Mouse (Mus musculus): ENCODE measurements around the gene Dad1. TPM values are rescaled to one million over a fixed set of nuclear protein-coding genes. Genes with fewer than 3 reads are reported as not detected.

Dad1 gene
- polyA plus RNA-seq, 1 experiment from 2014 or later = 239 TPM

GRCm38 (mm10) chr14:54228933-54229713 is 24.8 kb downstream of the Dad1 start:
- Histone ChIP-seq H3K27me3 (ENCODE audit: low read depth, poor library complexity, severe bottlenecking) (0 out of 2 replicates have a peak, but pooled peaks cover 10% of the 10 kb centered on the region), H3K4me1 (peaks cover 53% of the 10 kb centered on the region), H3K9me3 (replicated peaks) (no peaks in the 10 kb centered on the region), H3K4me3 (peak overlapping the region; percentile 43), H3K36me3 (peaks cover under 1% of the 10 kb centered on the region; the same call in 1 of the 2 replicates), H3K27ac (no peak overlapping the region; the same call in 1 of the 2 replicates)
- 8% methylated on average over 25 of the region's 25 CpGs for WGBS
- DNase-seq (ENCODE audit: low spot score) = no peak

GRCm38 (mm10) chr14:54228501-54228900 is 25.4 kb downstream of the Dad1 start:
- 0 out of 2 replicates have a peak overlapping the region, but pooled peaks have one; percentile 66 for H3K27ac ChIP-seq
- no peaks in the 10 kb centered on the region for H3K9me3 ChIP-seq (replicated peaks)
- 11% methylated on average over 7 of the region's 7 CpGs for WGBS
- DNase-seq (ENCODE audit: low spot score) = peak; percentile 41
- 0 out of 2 replicates have a peak, but pooled peaks cover 10% of the 10 kb centered on the region for H3K27me3 ChIP-seq (ENCODE audit: low read depth, poor library complexity, severe bottlenecking)
- no peaks in the 10 kb centered on the region for H3K36me3 ChIP-seq
- H3K4me3 ChIP-seq = peak overlapping the region; percentile 43
- H3K4me1 ChIP-seq = peaks cover 50% of the 10 kb centered on the region

GRCm38 (mm10) chr14:54227911-54228451 is 25.9 kb downstream of the Dad1 start:
- H3K27ac ChIP-seq = peak overlapping the region; percentile 66; the same call in 1 of the 2 replicates
- WGBS = 1% methylated on average over 10 of the region's 10 CpGs

DNA sequence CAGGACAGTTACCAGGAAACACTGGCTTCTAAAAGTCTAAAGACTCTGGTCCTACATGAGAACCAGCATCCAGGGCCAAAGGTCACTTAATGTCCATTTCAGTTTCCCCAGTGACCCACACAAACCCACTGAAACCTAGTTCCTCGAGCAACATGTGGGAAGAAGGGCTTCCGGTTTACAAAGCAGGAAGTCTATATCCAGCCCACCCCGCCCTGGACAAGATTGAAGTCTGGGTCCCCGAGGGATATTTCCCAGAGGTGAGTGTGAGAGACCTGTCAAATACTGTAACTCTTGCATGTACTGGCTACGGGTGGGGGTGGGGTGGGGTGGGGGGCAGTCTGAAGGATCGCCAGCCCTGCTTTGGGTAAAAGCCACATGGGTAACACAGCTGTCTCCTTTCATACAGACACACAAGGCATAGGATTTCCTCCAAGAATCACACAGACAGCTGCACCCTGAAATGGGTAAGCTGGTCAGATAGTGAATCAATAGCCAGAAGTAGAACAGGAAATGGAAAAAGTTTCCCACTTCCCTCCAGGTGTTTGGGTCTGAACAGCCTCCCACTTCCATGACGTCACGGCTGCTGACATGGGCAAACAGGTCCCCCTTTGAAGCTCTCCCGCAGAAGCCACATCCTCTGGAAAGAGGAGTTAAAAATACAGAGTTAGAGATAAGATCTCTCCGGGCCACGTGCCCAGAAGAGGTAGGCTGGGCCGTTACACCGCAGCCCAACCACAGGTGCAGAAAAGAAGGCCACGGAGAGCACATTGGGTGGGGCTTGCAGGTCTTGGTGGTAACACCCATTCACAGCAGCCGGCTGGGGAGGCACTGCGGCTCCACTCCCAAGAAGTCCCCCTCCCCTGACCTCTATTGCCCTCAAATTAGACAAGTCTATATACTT is 26.7 kb downstream of the Dad1 start:
- 48% methylated on average over 16 of the region's 16 CpGs for WGBS
- Histone ChIP-seq H3K4me3 (0 out of 2 replicates have a peak overlapping the region, but pooled peaks have one; percentile 43), H3K27ac (0 out of 2 replicates have a peak overlapping the region, but pooled peaks have one; percentile 3)

More at GRCm38 (mm10) chr14:54227911-54228451, 25.9 kb downstream of the Dad1 start:
- H3K9me3 ChIP-seq (replicated peaks) = no peaks in the 10 kb centered on the region
- H3K27me3 ChIP-seq (ENCODE audit: low read depth, poor library complexity, severe bottlenecking) = 0 out of 2 replicates have a peak, but pooled peaks cover 10% of the 10 kb centered on the region
- peak overlapping the region; percentile 43 for H3K4me3 ChIP-seq
- H3K4me1 ChIP-seq = peaks cover 46% of the 10 kb centered on the region
- no peaks in the 10 kb centered on the region for H3K36me3 ChIP-seq
- DNase-seq (ENCODE audit: low spot score) = peak; percentile 84

DNA sequence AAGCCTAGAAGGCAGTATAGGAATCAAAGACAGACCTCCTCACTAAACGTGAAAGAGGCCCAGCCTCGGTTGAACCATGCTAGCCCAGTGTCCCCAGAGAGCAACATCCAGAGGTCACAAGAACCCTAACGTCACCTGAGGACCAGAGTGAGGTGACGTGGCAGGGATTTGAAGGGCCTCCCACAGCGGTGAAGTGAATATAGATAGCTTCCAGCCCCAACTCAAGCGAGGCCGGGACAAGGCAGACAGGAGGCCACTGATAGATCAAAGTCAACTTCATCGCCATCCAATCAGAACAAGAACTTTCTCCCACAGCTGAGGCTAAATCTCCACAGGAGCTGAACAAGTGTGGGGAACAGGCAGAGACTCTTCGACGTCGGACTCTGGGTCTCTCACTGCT is 28.2 kb downstream of the Dad1 start:
- H3K4me1 ChIP-seq = peaks cover 37% of the 10 kb centered on the region
- H3K27ac ChIP-seq = no peak overlapping the region
- no peak for DNase-seq (ENCODE audit: low spot score)
- H3K9me3 ChIP-seq (replicated peaks) = no peaks in the 10 kb centered on the region
- H3K27me3 ChIP-seq (ENCODE audit: low read depth, poor library complexity, severe bottlenecking) = 0 out of 2 replicates have a peak, but pooled peaks cover 10% of the 10 kb centered on the region
- WGBS = 85% methylated on average over 11 of the region's 11 CpGs
- H3K36me3 ChIP-seq = no peaks in the 10 kb centered on the region
- no peak overlapping the region for H3K4me3 ChIP-seq

More for the DNA sequence above, 26.7 kb downstream of the Dad1 start:
- H3K9me3 ChIP-seq (replicated peaks) = no peaks in the 10 kb centered on the region
- no peak for DNase-seq (ENCODE audit: low spot score)
- H3K4me1 ChIP-seq = peaks cover 41% of the 10 kb centered on the region
- H3K36me3 ChIP-seq = no peaks in the 10 kb centered on the region
- H3K27me3 ChIP-seq (ENCODE audit: low read depth, poor library complexity, severe bottlenecking) = 0 out of 2 replicates have a peak, but pooled peaks cover 10% of the 10 kb centered on the region

DNA sequence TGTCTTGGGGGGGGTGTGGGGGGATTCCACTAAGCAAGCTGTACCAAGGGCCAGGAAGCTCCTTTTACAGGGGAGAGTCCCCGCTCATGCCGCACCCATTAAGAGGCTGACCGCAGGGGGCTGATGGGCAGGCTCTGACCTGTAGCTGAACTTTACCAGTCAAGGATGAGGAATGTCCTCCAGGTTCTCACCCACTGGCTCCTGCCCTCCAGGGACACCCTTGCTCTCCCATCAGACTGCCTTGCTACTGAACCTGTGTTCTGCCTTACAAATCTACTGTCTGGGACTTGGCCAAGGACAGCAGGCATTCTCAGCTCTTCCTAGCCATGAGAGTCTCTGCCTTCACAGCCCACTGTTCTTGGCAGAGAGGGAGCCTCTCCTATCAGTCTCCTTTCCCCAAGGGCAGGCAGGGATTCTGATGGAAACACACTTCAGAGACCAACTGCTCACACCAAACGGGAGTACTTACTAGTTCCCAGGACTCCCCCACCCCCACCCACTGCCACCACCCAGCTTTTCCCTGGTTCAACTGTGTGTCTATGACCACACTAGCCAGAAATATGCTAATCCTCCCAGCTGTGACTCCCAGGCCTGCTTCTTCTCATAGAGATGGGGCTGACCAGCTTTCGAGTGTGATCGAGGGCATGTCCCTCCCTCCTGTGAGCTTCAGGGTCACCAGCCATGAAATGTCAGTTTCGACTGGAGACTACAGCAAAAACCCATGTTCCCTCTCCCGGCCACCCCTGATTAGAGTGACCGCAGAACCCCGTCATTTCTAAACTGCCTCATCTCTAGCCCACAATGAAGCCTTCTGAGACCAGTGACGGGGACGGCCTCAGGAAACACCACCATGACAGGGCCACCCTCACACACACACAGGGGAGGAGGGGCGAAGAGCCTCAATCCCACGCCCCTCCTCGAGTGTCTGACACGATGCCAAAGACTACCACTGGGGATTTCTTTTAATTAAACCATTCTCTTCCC is 29.1 kb downstream of the Dad1 start:
- peaks cover 37% of the 10 kb centered on the region for H3K4me1 ChIP-seq
- WGBS = 49% methylated on average over 16 of the region's 16 CpGs
- H3K4me3 ChIP-seq = no peak overlapping the region
- 0 out of 2 replicates have a peak, but pooled peaks cover 10% of the 10 kb centered on the region for H3K27me3 ChIP-seq (ENCODE audit: low read depth, poor library complexity, severe bottlenecking)
- no peak for DNase-seq (ENCODE audit: low spot score)
- H3K36me3 ChIP-seq = no peaks in the 10 kb centered on the region
- no peak overlapping the region for H3K27ac ChIP-seq
- H3K9me3 ChIP-seq (replicated peaks) = no peaks in the 10 kb centered on the region

GRCm38 (mm10) chr14:54224064-54224417 is 29.9 kb downstream of the Dad1 start:
- Histone ChIP-seq H3K27ac (no peak overlapping the region), H3K4me3 (no peak overlapping the region), H3K4me1 (peaks cover 40% of the 10 kb centered on the region), H3K9me3 (replicated peaks) (no peaks in the 10 kb centered on the region), H3K27me3 (ENCODE audit: low read depth, poor library complexity, severe bottlenecking) (0 out of 2 replicates have a peak, but pooled peaks cover 10% of the 10 kb centered on the region), H3K36me3 (no peaks in the 10 kb centered on the region)
- no peak for DNase-seq (ENCODE audit: low spot score)
- WGBS = 91% methylated on average over 5 of the region's 5 CpGs

DNA sequence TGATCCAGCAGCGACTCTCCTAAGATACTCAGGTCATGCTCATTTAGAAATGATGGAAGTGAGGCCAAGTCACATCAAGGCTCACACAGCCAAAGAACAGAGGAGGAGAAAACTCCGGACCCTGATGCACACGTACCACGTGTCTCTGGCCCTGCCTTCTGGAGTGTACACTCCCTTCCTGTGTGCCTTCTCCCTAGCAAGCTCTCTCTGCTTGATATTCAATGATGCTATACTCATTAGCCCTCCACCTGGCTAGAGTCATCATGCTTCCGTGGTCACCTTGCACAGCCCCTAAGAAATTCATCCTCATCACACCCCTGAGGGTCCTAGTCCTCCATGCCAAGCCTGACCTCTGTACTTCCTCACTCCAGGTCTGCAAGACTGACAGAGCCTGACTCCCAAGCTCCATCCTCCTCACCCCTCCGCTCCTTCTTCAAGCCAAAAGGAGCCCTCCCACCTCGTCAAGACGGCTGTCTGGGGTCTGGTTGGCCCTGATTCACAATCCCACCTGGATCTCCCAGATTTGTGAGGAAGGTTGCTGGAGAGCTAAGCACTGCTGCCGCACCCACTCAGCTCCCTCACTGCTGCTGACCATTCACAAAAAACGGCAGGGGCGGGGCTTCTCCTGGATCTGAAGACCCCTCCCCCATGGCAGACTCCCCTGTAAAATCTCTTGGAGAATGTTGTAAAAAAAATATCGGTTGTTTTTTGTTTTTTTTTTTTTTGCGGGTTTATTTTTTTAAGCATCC is 30.4 kb downstream of the Dad1 start:
- H3K36me3 ChIP-seq = no peaks in the 10 kb centered on the region
- no peak overlapping the region for H3K4me3 ChIP-seq
- no peaks in the 10 kb centered on the region for H3K9me3 ChIP-seq (replicated peaks)
- WGBS = 58% methylated on average over 13 of the region's 13 CpGs
- no peak overlapping the region for H3K27ac ChIP-seq
- peaks cover 40% of the 10 kb centered on the region for H3K4me1 ChIP-seq
- H3K27me3 ChIP-seq (ENCODE audit: low read depth, poor library complexity, severe bottlenecking) = 0 out of 2 replicates have a peak, but pooled peaks cover 10% of the 10 kb centered on the region
- DNase-seq (ENCODE audit: low spot score) = no peak

GRCm38 (mm10) chr14:54222289-54222727 is 31.6 kb downstream of the Dad1 start:
- WGBS = 87% methylated on average over 8 of the region's 8 CpGs
- H3K27me3 ChIP-seq (ENCODE audit: low read depth, poor library complexity, severe bottlenecking) = 0 out of 2 replicates have a peak, but pooled peaks cover 9% of the 10 kb centered on the region
- DNase-seq (ENCODE audit: low spot score) = no peak
- no peak overlapping the region for H3K4me3 ChIP-seq
- no peak overlapping the region for H3K27ac ChIP-seq
- no peaks in the 10 kb centered on the region for H3K36me3 ChIP-seq
- peaks cover 35% of the 10 kb centered on the region for H3K4me1 ChIP-seq
- no peaks in the 10 kb centered on the region for H3K9me3 ChIP-seq (replicated peaks)

DNA sequence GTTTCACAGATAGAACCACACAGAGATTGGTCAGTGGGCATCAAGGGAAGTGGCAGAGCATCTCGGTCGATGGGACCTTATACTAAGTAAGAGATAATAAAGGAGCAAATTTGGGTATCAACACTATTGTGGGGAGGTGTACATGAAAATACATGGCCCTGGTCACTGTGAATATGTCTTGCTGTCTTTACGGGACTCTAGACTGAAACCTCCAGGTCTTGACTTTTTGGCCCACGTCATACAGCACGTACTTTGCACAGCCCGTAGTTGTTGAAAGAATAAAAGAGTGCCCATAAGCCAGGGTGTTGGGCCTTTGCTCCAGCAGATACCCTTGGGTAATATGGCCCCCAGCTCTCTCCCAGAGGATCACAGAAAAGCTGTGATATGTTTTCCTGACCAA is 32.3 kb downstream of the Dad1 start:
- H3K27ac ChIP-seq = no peak overlapping the region
- no peak for DNase-seq (ENCODE audit: low spot score)
- 97% methylated on average over 6 of the region's 6 CpGs for WGBS
- no peaks in the 10 kb centered on the region for H3K36me3 ChIP-seq
- H3K9me3 ChIP-seq (replicated peaks) = no peaks in the 10 kb centered on the region
- 0 out of 2 replicates have a peak, but pooled peaks cover 2% of the 10 kb centered on the region for H3K27me3 ChIP-seq (ENCODE audit: low read depth, poor library complexity, severe bottlenecking)
- no peak overlapping the region for H3K4me3 ChIP-seq
- H3K4me1 ChIP-seq = peaks cover 35% of the 10 kb centered on the region
